ENCODE assay signal across 17 mouse cellular contexts in genomic region chr11:79502917-79503316, GRCm38 (mm10). TPM values are rescaled to one million over a fixed set of nuclear protein-coding genes. Genes with fewer than 3 reads are reported as not detected.
DNase-seq lines count a peak whose midpoint lies in the region; ATAC-seq lines count a peak whose summit lies in the region.
"Had no signal": no experiment of that assay in that cellular context is flagged by ENCODE, and none has a peak within 500 bp of the region (broad histone marks: within the 10 kb centered on the region; RNA-seq: fewer than 3 reads in every experiment).

No protein-coding gene starts in this region.

- H3K27ac ChIP-seq in forebrain, embryonic 16.5 days (ENCODE audit: low read length), result 0 out of 2 replicates have a peak overlapping the region, but pooled peaks have one; percentile 5
- peak overlapping the region; percentile 56; the same call in 1 of the 2 replicates for H3K27ac ChIP-seq in midbrain, embryonic 14.5 days (replicated peaks; ENCODE audit: low read depth, low read length)

- H3K36me3 ChIP-seq in forebrain, embryonic 16.5 days (ENCODE audit: control insufficient read depth, insufficient read depth), result no peaks in the 10 kb centered on the region
- no peaks in the 10 kb centered on the region for H3K36me3 ChIP-seq in midbrain, embryonic 14.5 days (ENCODE audit: control insufficient read depth, insufficient read depth, low read length)

- H3K27me3 ChIP-seq in forebrain, embryonic 16.5 days (replicated peaks; ENCODE audit: control insufficient read depth, insufficient read depth, low read length), result no peaks in the 10 kb centered on the region
- H3K27me3 ChIP-seq in midbrain, embryonic 14.5 days (ENCODE audit: control insufficient read depth, insufficient read depth, low read length), result no peaks in the 10 kb centered on the region

- 6% methylated on average over 2 of the region's 2 CpGs for WGBS in forebrain, embryonic 16.5 days
- 10% methylated on average over 2 of the region's 2 CpGs for WGBS in midbrain, embryonic 14.5 days

- H3K4me2 ChIP-seq in forebrain, embryonic 16.5 days (ENCODE audit: low read length), result peak overlapping the region; percentile 0; the same call in 1 of the 2 replicates
- H3K4me2 ChIP-seq in midbrain, embryonic 14.5 days (ENCODE audit: low read length), result 0 out of 2 replicates have a peak overlapping the region, but pooled peaks have one; percentile 16

- H3K9ac ChIP-seq in forebrain, embryonic 16.5 days (replicated peaks; ENCODE audit: low read depth, low read length), result no peak overlapping the region
- H3K9ac ChIP-seq in midbrain, embryonic 14.5 days (replicated peaks; ENCODE audit: low read length), result no peak overlapping the region
- H3K9ac ChIP-seq: liver, postnatal 0 days had no signal

- H3K4me1 ChIP-seq in forebrain, embryonic 16.5 days (replicated peaks; ENCODE audit: control insufficient read depth, insufficient read depth, low read length), result peaks cover 11% of the 10 kb centered on the region
- peaks cover 5% of the 10 kb centered on the region; the same call in 1 of the 2 replicates for H3K4me1 ChIP-seq in midbrain, embryonic 14.5 days (ENCODE audit: control insufficient read depth, insufficient read depth, low read length)

- intact Hi-C loops in gastrocnemius, postnatal 36 days (cut with DNase I), result no loop called here

- no peak overlapping the region for H3K4me3 ChIP-seq in forebrain, embryonic 16.5 days (replicated peaks; ENCODE audit: low read length)
- no peak overlapping the region for H3K4me3 ChIP-seq in midbrain, embryonic 14.5 days (replicated peaks; ENCODE audit: low read depth, low read length)

- H3K9me3 ChIP-seq in forebrain, embryonic 16.5 days (ENCODE audit: control insufficient read depth, low read length), result no peaks in the 10 kb centered on the region
- no peaks in the 10 kb centered on the region for H3K9me3 ChIP-seq in midbrain, embryonic 14.5 days (ENCODE audit: control insufficient read depth, low read length)

- peak; percentile 45; the same call in 1 of the 2 replicates for ATAC-seq in frontal cortex, adult (ENCODE audit: low TSS enrichment)
- ATAC-seq in forebrain, embryonic 16.5 days, result no peak
- ATAC-seq in midbrain, embryonic 14.5 days (ENCODE audit: low FRiP score, low TSS enrichment), result no peak
- ATAC-seq: intestine, postnatal 0 days; liver, postnatal 0 days had no signal

- DNase-seq in frontal cortex, postnatal 36 days (ENCODE audit: low spot score in 2 of 2), result no peak
- DNase-seq in Muller cell, postnatal 12 days (ENCODE audit: inconsistent ontology term), result peak; percentile 42
- peak; percentile 16 for DNase-seq in midbrain, embryonic 14.5 days
- no peak for DNase-seq in gastrocnemius, postnatal 10 days
- no peak for DNase-seq in gastrocnemius, postnatal 36 days
- DNase-seq: adrenal gland, postnatal 25 days; B cell, adult 2 months; kidney, postnatal 10 days; liver, postnatal 0 days; thymus, postnatal 25 days had no signal

RNA-seq across cellular contexts. Expression of gene Omg, which starts 1.0 kb away (rescaled TPM):
- polyA plus RNA-seq in forebrain, embryonic 16.5 days (2015; fragmentation: Nextera tagmentation; extraction: Ambion mirVana), result 4.6 and 5.0 TPM in 2 replicates
- polyA plus RNA-seq in midbrain, embryonic 14.5 days (2014; fragmentation: Nextera tagmentation; extraction: Ambion mirVana), result 4.9 and 5.2 TPM in 2 replicates
- under 1 TPM; 0.09 to 0.11 TPM for total RNA-seq in gastrocnemius, postnatal 10 days (2021)
- total RNA-seq in gastrocnemius, postnatal 36 days (2021), result not detected
- total RNA-seq: heart, adult 8-10 months; heart, postnatal 25 days had no signal
- polyA plus RNA-seq: small intestine, adult 2 months had no signal

RNA-seq across cellular contexts. Expression of gene Evi2b, which starts 20.6 kb away (rescaled TPM):
- 0.14 and 0.34 TPM in 2 replicates for polyA plus RNA-seq in forebrain, embryonic 16.5 days (2015; fragmentation: Nextera tagmentation; extraction: Ambion mirVana)
- polyA plus RNA-seq in midbrain, embryonic 14.5 days (2014; fragmentation: Nextera tagmentation; extraction: Ambion mirVana), result not detected in 2 replicates
- 1 to 10 TPM in 1 of 2 experiments, under 1 TPM in 1; 0.87 to 2.2 TPM for total RNA-seq in gastrocnemius, postnatal 10 days (2021)
- under 1 TPM; 0.76 to 0.87 TPM for total RNA-seq in gastrocnemius, postnatal 36 days (2021)

RNA-seq across cellular contexts. Expression of gene Evi2, which starts 27.5 kb away (rescaled TPM):
- polyA plus RNA-seq in forebrain, embryonic 16.5 days (2015; fragmentation: Nextera tagmentation; extraction: Ambion mirVana), result 0.37 and 0.73 TPM in 2 replicates
- 1.1 TPM in 2 replicates for polyA plus RNA-seq in midbrain, embryonic 14.5 days (2014; fragmentation: Nextera tagmentation; extraction: Ambion mirVana)
- total RNA-seq in gastrocnemius, postnatal 10 days (2021), result under 1 TPM in 1 of 2 experiments, not detected in 1; 0.20 TPM
- under 1 TPM in 1 of 2 experiments, not detected in 1; 0.08 TPM for total RNA-seq in gastrocnemius, postnatal 36 days (2021)
- total RNA-seq: adrenal gland, postnatal 25 days; left cerebral cortex, adult 18-20 months had no signal

RNA-seq across cellular contexts. Expression of gene Evi2a, which starts 27.5 kb away (rescaled TPM):
- polyA plus RNA-seq in forebrain, embryonic 16.5 days (2015; fragmentation: Nextera tagmentation; extraction: Ambion mirVana), result 2.4 and 3.1 TPM in 2 replicates
- polyA plus RNA-seq in midbrain, embryonic 14.5 days (2014; fragmentation: Nextera tagmentation; extraction: Ambion mirVana), result 2.9 and 4.8 TPM in 2 replicates
- total RNA-seq in gastrocnemius, postnatal 10 days (2021), result 1 to 10 TPM; 2.4 to 4.3 TPM
- 1 to 10 TPM; 3.7 to 4.0 TPM for total RNA-seq in gastrocnemius, postnatal 36 days (2021)

Comparison
In these comparisons a context has a peak if more than half of its experiments do, and no peak if none do; other contexts are left out.
1. DNase-seq: peak in Muller cell, postnatal 12 days (single experiment) and midbrain, embryonic 14.5 days (single experiment); none in frontal cortex, postnatal 36 days (0 of 2), gastrocnemius, postnatal 10 days (single experiment) and gastrocnemius, postnatal 36 days (0 of 2).